Mouse (Mus musculus) liver, embryonic 14.5 days (tissue): ENCODE measurements around the gene Luzp1.

Experiments
- CTCF ChIP-seq: IDR thresholded peaks from 2 replicates; pipeline ENCODE4 v1.5.1; 2016; ENCODE audit warnings: antibody characterized with exemption, low read depth, control low read depth
- EP300 ChIP-seq: IDR thresholded peaks from 2 replicates; pipeline ENCODE4 v1.6.1; 2016; ENCODE audit warnings: antibody characterized with exemption, low read depth

GRCm38 (mm10) chr4:136526412-136526811, 56.9 kb downstream of the Luzp1 start:
- TF ChIP-seq CTCF, result peak; percentile 59
- TF ChIP-seq EP300, result no peak
